Mouse (Mus musculus) adrenal gland, adult 2 months (tissue): ENCODE results near the gene Ror2. TPM values are rescaled to one million over a fixed set of nuclear protein-coding genes. Genes with fewer than 3 reads are reported as not detected.

Source experiments
- DNase-seq: peaks from one replicate; pipeline ENCODE4 v3.0.0; 2021
- polyA plus RNA-seq: library from polyadenylated mRNA; depleted of rRNA; stranded (reverse); fragments of >200 nt; gene quantifications from 2 replicates; pipeline ENCODE4 v1.2.3, GENCODE M21; 2012
- total RNA-seq, 2 experiments: library from RNA; stranded (reverse); gene quantifications; 2 replicates each; pipeline ENCODE4 v1.2.3; 2021

Ror2 gene
- total and polyA plus RNA-seq, 3 experiments, result 4.7 to 11.8 (median 7.0) TPM

- DNase-seq, result no peak
Measured at GRCm38 (mm10) chr13:53194306-53194705, 91.6 kb downstream of the Ror2 start.

- no peak for DNase-seq
Measured at GRCm38 (mm10) chr13:53193713-53194112, 92.2 kb downstream of the Ror2 start.

- DNase-seq, result no peak
Measured at GRCm38 (mm10) chr13:53192286-53192685, 93.6 kb downstream of the Ror2 start.

GRCm38 (mm10) chr13:53191657-53192056 lies 94.3 kb downstream of the Ror2 start:
- DNase-seq, result no peak

- DNase-seq, result no peak
Measured at GRCm38 (mm10) chr13:53188935-53189334, 97.0 kb downstream of the Ror2 start.

- DNase-seq, result no peak
Measured at GRCm38 (mm10) chr13:53184858-53185257, 101.1 kb downstream of the Ror2 start.

GRCm38 (mm10) chr13:53184149-53184548 lies 101.8 kb downstream of the Ror2 start:
- DNase-seq, result no peak

- DNase-seq, result no peak
Measured at GRCm38 (mm10) chr13:53183161-53183577, 102.8 kb downstream of the Ror2 start.

- DNase-seq, result peak; percentile 65
Measured at GRCm38 (mm10) chr13:53178594-53178993, 107.3 kb downstream of the Ror2 start.

GRCm38 (mm10) chr13:53178171-53178570 lies 107.8 kb downstream of the Ror2 start:
- no peak for DNase-seq

- DNase-seq, result no peak
Measured at GRCm38 (mm10) chr13:53177424-53177718, 108.6 kb downstream of the Ror2 start.

- no peak for DNase-seq
Measured at GRCm38 (mm10) chr13:53176695-53177423, 109.1 kb downstream of the Ror2 start.

- no peak for DNase-seq
Measured at GRCm38 (mm10) chr13:53175041-53175440, 110.9 kb downstream of the Ror2 start.

GRCm38 (mm10) chr13:53163671-53164070 lies 122.3 kb downstream of the Ror2 start:
- DNase-seq, result no peak

GRCm38 (mm10) chr13:53163060-53163459 lies 122.9 kb downstream of the Ror2 start:
- DNase-seq, result no peak

GRCm38 (mm10) chr13:53159501-53159900 lies 126.4 kb downstream of the Ror2 start:
- no peak for DNase-seq

- DNase-seq, result peak; percentile 59
Measured at GRCm38 (mm10) chr13:53158405-53159005, 127.4 kb downstream of the Ror2 start.

GRCm38 (mm10) chr13:53156911-53157310 lies 129.0 kb downstream of the Ror2 start:
- no peak for DNase-seq

- no peak for DNase-seq
Measured at GRCm38 (mm10) chr13:53156282-53156681, 129.6 kb downstream of the Ror2 start.

- DNase-seq, result no peak
Measured at GRCm38 (mm10) chr13:53145511-53145910, 140.4 kb downstream of the Ror2 start.

GRCm38 (mm10) chr13:53143076-53143475 lies 142.8 kb downstream of the Ror2 start:
- no peak for DNase-seq

- peak; percentile 49 for DNase-seq
Measured at GRCm38 (mm10) chr13:53142268-53142667, 143.7 kb downstream of the Ror2 start.

GRCm38 (mm10) chr13:53140298-53140697 lies 145.6 kb downstream of the Ror2 start:
- no peak for DNase-seq

- DNase-seq, result no peak
Measured at GRCm38 (mm10) chr13:53130567-53130966, 155.4 kb downstream of the Ror2 start.
